Mouse (Mus musculus) neural tube, embryonic 13.5 days (tissue): ENCODE measurements around the gene Whamm. TPM values are rescaled to one million over a fixed set of nuclear protein-coding genes. Genes with fewer than 3 reads are reported as not detected.

Experiments used
- ATAC-seq: fragments of 200-750 bp; cut with Nextera tagmentation; 2 replicates; pipeline ENCODE4 v1.8.0; 2017; ENCODE audit warnings: low read depth, mild to moderate bottlenecking, moderate TSS enrichment, moderate library complexity
- H3K27ac ChIP-seq: fragments of 300-500 bp; sonication (generic); replicated peaks from 2 replicates; pipeline ENCODE4 v1.5.1; 2015; ENCODE audit warnings: moderate library complexity, mild to moderate bottlenecking, inconsistent platforms
- H3K27me3 ChIP-seq: fragments of 300-500 bp; sonication (generic); 2 replicates; pipeline ENCODE4 v1.6.1; 2015; ENCODE audit warnings: mild to moderate bottlenecking, inconsistent platforms
- H3K36me3 ChIP-seq: fragments of 300-500 bp; sonication (generic); 2 replicates; pipeline ENCODE4 v1.6.1; 2015; ENCODE audit warnings: mild to moderate bottlenecking, inconsistent platforms
- H3K4me1 ChIP-seq: fragments of 300-500 bp; sonication (generic); replicated peaks from 2 replicates; pipeline ENCODE4 v1.6.1; 2015; ENCODE audit warnings: inconsistent platforms
- H3K4me2 ChIP-seq: fragments of 300-500 bp; sonication (generic); 2 replicates; pipeline ENCODE4 v1.6.1; 2015; ENCODE audit warnings: inconsistent platforms, mild to moderate bottlenecking, moderate library complexity
- H3K4me3 ChIP-seq: fragments of 300-500 bp; sonication (generic); 2 replicates; pipeline ENCODE4 v1.5.1; 2015; ENCODE audit warnings: mild to moderate bottlenecking, inconsistent platforms
- H3K9ac ChIP-seq: fragments of 300-500 bp; sonication (generic); 2 replicates; pipeline ENCODE4 v1.6.1; 2015; ENCODE audit warnings: moderate library complexity, mild to moderate bottlenecking, inconsistent platforms
- H3K9me3 ChIP-seq: fragments of 300-500 bp; sonication (generic); 2 replicates; pipeline ENCODE4 v1.6.1; 2016; ENCODE audit warnings: inconsistent platforms
- WGBS: fragments of 180-500 bp; shearing (Covaris S2); methylation state at CpG from one replicate; pipeline ENCODE4 v1.1.7; 2015; 5-methylcytosine and 5-hydroxymethylcytosine counted together
- polyA plus RNA-seq: library from polyadenylated mRNA; unstranded; fragments of >200 nt; fragmentation: Nextera tagmentation; extraction: Ambion mirVana; gene quantifications from 2 replicates; pipeline ENCODE4 v1.2.1, GENCODE M21; 2015

Whamm gene
- polyA plus RNA-seq, 1 experiment from 2014 or later, result 7.1 TPM

DNA sequence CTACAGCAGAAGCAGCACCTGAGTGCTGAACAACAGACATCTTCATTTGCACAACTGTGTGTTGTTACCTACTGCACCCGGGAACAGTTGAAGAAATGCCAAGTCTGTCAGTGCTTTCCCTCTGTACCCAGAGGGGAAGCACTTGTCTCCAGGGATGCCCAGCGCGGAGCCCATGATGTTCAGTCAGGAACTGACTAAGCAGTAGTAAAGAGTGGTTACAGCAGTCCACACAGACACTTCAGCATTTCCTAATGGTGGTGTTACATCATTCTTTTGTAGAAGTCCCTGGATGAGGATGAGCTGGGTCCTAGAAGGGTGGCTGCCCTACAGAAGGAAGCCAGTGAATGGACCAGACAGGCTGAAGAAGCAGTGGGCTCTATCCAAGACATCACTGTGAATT is 6.8 kb downstream of the Whamm start:
- WGBS, result 87% methylated on average over 3 of the region's 3 CpGs
- Histone ChIP-seq H3K9me3 (no peaks in the 10 kb centered on the region), H3K4me1 (peaks cover 8% of the 10 kb centered on the region), H3K4me3 (no peak overlapping the region), H3K4me2 (no peak overlapping the region), H3K27me3 (no peaks in the 10 kb centered on the region), H3K27ac (no peak overlapping the region), H3K36me3 (peaks cover 49% of the 10 kb centered on the region), H3K9ac (no peak overlapping the region)
- no peak for ATAC-seq

DNA sequence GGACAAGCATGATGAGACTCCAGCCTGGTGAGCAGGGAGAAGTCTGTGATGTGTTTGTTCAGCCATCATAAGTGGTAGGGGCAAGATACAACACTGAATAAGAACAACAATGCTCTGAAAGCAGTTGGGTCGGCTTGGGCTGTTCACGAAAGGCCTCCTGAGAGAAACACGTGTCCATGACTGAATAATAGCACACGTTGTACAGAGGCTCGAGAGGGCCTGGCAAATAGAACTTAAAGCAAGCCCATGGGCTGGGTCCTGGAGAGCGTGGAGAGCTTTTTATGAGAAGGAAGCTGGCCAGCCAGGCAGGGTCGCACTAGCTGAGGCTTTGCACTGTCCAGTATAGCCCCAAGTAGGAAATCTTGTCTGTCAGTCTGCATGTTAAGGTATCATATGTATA is 7.3 kb downstream of the Whamm start:
- H3K36me3 ChIP-seq, result peaks cover 49% of the 10 kb centered on the region
- no peak overlapping the region for H3K27ac ChIP-seq
- no peak overlapping the region for H3K4me3 ChIP-seq
- ATAC-seq, result no peak
- H3K27me3 ChIP-seq, result no peaks in the 10 kb centered on the region
- no peak overlapping the region for H3K4me2 ChIP-seq
- peaks cover 3% of the 10 kb centered on the region for H3K4me1 ChIP-seq
- H3K9ac ChIP-seq, result no peak overlapping the region
- WGBS, result 88% methylated on average over 7 of the region's 7 CpGs
- H3K9me3 ChIP-seq, result no peaks in the 10 kb centered on the region

DNA sequence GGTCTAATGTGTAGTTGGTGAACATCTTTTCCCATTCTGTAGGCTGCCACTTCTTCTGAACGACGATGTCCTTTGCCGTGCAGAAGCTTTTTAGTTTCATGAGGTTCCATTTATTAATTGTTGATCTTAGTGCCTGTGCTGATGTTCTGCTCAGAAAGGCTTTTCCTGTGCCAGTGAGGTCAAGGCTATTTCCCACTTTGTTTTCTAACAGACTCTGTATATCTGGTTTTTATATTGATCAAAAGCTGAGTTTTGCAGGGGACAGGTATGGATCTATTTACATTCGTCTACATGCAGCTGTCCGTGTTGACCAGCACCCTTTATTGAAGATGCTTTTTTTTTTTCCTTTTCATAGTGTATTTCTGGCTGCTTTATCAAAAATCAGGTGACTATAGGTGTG is 8.2 kb downstream of the Whamm start:
- ATAC-seq, result no peak
- Histone ChIP-seq H3K9me3 (no peaks in the 10 kb centered on the region), H3K27me3 (no peaks in the 10 kb centered on the region), H3K4me2 (no peak overlapping the region), H3K4me3 (no peak overlapping the region), H3K36me3 (peaks cover 50% of the 10 kb centered on the region), H3K4me1 (no peaks in the 10 kb centered on the region), H3K27ac (no peak overlapping the region), H3K9ac (no peak overlapping the region)
- 93% methylated on average over 5 of the region's 5 CpGs for WGBS

DNA sequence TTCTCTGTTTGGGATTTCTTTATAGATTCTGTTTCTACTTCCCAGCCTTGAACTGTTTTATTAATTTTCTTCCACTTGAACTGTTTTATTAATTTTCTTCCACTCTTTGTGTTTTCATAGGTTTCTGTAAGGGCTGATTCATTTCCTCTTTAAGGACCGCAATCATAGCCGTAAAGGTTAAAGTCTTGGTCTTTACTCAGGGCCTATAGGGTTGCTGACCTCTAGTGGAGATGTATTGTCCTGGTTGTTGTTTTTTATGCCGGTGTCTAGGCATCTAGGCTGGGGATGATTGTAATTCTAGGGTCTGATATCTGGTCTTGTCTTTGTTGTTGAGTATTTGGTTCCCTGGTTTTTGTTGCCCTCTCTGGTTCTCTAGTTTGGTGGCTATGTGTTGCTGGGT is 12.4 kb downstream of the Whamm start:
- H3K4me1 ChIP-seq, result no peaks in the 10 kb centered on the region
- ATAC-seq, result no peak
- no peaks in the 10 kb centered on the region for H3K9me3 ChIP-seq
- WGBS, result 65% methylated on average over 3 of the region's 3 CpGs
- H3K36me3 ChIP-seq, result peaks cover 52% of the 10 kb centered on the region
- H3K9ac ChIP-seq, result no peak overlapping the region
- H3K27me3 ChIP-seq, result no peaks in the 10 kb centered on the region
- H3K4me2 ChIP-seq, result no peak overlapping the region
- no peak overlapping the region for H3K27ac ChIP-seq
- no peak overlapping the region for H3K4me3 ChIP-seq

DNA sequence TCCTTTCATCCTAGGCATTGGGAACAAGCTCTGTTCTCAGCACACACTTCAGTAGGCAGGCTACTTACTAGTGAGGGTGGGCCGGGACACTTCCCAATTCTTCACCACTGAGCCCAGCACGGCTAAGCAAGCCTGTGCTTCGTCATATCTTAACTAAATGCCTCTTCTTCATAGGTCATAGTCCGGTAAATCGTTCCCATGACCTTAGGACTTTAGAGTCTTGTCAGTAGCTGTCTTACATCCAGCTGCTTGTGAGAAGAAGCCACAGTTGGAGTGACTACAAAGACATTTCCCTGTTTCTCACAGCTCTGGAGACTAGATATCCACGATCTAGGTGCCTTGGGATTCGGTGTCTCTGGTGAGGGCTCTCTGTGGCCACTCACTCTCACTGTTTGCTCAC is 14.3 kb downstream of the Whamm start:
- H3K9ac ChIP-seq, result no peak overlapping the region
- WGBS, result 94% methylated on average over 7 of the region's 7 CpGs
- ATAC-seq, result no peak
- H3K4me1 ChIP-seq, result no peaks in the 10 kb centered on the region
- H3K27me3 ChIP-seq, result no peaks in the 10 kb centered on the region
- H3K27ac ChIP-seq, result no peak overlapping the region
- H3K4me3 ChIP-seq, result no peak overlapping the region
- H3K4me2 ChIP-seq, result no peak overlapping the region
- no peaks in the 10 kb centered on the region for H3K9me3 ChIP-seq
- H3K36me3 ChIP-seq, result peaks cover 48% of the 10 kb centered on the region

DNA sequence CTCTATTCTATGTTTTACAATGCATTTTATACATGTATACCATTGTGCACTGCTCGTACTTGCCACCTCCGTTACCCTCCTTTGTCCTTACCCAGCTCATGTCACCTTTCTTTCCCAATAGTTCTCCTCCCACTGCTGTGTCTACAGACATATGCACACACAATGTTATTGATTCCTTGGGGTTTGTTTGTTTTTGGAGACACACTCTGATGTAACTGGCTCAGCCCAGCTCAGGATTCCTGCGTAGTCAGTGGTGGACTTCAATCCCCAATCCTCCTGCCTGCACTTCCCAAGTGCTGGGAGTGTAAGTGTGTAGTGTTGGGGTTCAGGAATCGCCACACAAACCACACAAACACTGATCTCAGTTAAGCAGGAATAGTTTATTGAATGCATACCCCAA is 16.2 kb downstream of the Whamm start:
- no peak overlapping the region for H3K9ac ChIP-seq
- H3K4me3 ChIP-seq, result no peak overlapping the region
- H3K9me3 ChIP-seq, result no peaks in the 10 kb centered on the region
- WGBS, result 87% methylated on average over 4 of the region's 4 CpGs
- no peaks in the 10 kb centered on the region for H3K4me1 ChIP-seq
- peaks cover 68% of the 10 kb centered on the region for H3K36me3 ChIP-seq
- H3K27ac ChIP-seq, result no peak overlapping the region
- ATAC-seq, result no peak
- no peak overlapping the region for H3K4me2 ChIP-seq
- H3K27me3 ChIP-seq, result no peaks in the 10 kb centered on the region

DNA sequence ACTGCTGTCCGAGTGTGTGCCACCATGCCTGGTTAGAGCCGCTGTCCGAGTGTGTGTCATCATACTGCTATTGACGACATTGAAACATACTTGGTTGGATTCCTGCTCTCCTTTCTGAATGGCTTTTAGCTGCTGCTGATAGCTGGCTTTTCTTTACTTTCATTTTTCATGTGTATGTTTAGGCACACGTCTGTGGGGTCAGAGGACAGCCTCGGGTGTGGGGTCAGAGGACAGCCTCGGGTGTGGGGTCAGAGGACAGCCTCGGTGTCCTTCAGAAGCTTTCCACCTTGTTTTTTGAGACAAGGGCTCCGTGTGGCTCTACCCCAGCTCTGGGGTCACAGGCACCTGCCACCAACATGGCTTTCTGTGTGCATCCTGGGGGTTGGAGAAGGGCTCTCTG is 21.6 kb downstream of the Whamm start:
- no peak overlapping the region for H3K4me2 ChIP-seq
- H3K27ac ChIP-seq, result no peak overlapping the region
- no peaks in the 10 kb centered on the region for H3K4me1 ChIP-seq
- no peak for ATAC-seq
- no peak overlapping the region for H3K9ac ChIP-seq
- H3K9me3 ChIP-seq, result no peaks in the 10 kb centered on the region
- no peaks in the 10 kb centered on the region for H3K27me3 ChIP-seq
- 90% methylated on average over 9 of the region's 9 CpGs for WGBS
- no peak overlapping the region for H3K4me3 ChIP-seq
- H3K36me3 ChIP-seq, result peaks cover 90% of the 10 kb centered on the region

DNA sequence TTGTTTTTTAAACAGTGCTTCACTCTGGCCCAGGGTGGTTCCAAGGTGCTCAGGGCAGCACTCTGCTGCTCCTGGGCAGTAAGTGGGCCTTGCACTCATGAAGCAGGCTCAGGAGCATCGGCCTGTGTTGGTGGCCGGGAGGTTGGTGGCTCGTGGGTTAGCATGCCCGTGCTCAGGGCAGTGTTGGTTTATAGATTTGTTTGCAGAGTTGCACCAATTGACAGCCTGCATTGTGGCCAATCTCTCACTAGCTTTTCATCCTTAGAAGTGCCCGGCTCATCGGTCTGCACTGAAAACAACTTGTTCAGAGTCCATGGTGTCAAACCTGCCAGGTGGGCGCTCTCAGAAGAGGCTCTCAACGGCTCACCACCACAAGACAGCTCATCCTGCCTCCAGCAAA is 22.3 kb downstream of the Whamm start:
- ATAC-seq, result no peak
- 94% methylated on average over 8 of the region's 8 CpGs for WGBS
- H3K4me2 ChIP-seq, result no peak overlapping the region

DNA sequence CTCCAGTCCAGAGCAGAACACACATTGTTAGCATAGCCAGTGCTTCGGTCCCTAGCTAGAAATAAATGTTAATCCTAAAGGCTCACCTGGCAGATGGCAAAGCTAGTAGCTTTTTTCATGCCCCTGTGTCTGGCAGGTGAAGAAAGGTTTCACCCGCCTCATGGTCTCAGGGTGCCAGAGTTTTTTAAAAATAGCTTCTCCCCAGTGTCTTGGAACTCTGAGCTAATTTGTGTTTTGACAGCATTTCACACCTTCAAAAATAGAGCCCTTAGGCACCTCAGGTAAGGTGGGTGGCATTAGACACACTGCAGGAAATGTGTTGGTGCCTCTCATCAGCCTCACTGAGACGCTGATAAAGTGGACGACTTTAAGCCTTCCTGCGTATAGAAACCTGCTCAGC is 24.0 kb downstream of the Whamm start:
- peaks cover 87% of the 10 kb centered on the region for H3K36me3 ChIP-seq
- H3K4me1 ChIP-seq, result no peaks in the 10 kb centered on the region
- no peaks in the 10 kb centered on the region for H3K9me3 ChIP-seq
- H3K27me3 ChIP-seq, result no peaks in the 10 kb centered on the region
- no peak overlapping the region for H3K9ac ChIP-seq
- ATAC-seq, result no peak
- H3K4me2 ChIP-seq, result no peak overlapping the region
- H3K4me3 ChIP-seq, result no peak overlapping the region
- no peak overlapping the region for H3K27ac ChIP-seq
- 90% methylated on average over 5 of the region's 5 CpGs for WGBS

More for the DNA sequence above, 22.3 kb downstream of the Whamm start:
- H3K27me3 ChIP-seq, result no peaks in the 10 kb centered on the region
- H3K27ac ChIP-seq, result no peak overlapping the region
- H3K9ac ChIP-seq, result no peak overlapping the region
- peaks cover 93% of the 10 kb centered on the region for H3K36me3 ChIP-seq
- no peaks in the 10 kb centered on the region for H3K4me1 ChIP-seq
- H3K9me3 ChIP-seq, result no peaks in the 10 kb centered on the region
- no peak overlapping the region for H3K4me3 ChIP-seq

DNA sequence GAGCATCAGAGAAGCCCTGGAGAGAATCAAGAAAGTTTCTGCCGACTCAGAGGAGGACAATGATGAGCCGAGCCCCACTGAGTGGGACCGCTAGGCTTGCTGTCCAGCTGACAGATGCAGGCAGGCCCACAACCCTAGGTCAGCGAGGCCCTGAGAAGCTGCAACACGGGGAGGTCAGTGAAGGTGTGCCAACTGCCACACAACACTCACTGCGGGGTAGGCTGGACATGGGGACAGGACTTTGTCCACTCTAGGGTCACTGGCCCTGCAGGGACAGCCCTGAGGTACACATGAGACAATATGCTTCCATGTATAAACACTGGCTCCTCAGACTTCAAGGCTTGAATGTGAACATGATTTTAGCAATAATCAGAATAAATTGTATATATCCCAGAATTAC is 25.0 kb downstream of the Whamm start:
- WGBS, result 93% methylated on average over 6 of the region's 6 CpGs
- Histone ChIP-seq H3K36me3 (peaks cover 77% of the 10 kb centered on the region), H3K27ac (no peak overlapping the region), H3K4me2 (no peak overlapping the region), H3K27me3 (no peaks in the 10 kb centered on the region), H3K9me3 (no peaks in the 10 kb centered on the region), H3K4me3 (no peak overlapping the region), H3K4me1 (no peaks in the 10 kb centered on the region), H3K9ac (no peak overlapping the region)
- ATAC-seq, result no peak

DNA sequence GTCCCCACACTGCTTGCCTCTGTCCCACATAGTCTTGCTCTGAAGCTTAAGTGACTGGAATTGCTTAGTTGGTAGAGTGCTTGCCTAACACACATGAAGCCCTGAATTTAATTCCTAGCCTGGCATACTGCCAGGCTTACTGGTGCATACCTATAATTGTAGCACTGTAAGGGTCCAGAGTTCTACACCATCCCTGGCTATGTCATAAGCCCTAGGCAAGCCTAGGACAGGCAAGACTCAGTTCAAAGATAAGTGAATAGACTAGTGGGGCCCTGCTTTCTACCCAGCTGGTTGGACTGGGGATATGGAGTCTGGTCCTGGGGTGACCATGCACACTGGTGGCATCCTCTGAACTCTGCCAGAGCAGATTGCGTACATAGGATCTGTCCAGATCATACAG is 26.6 kb downstream of the Whamm start:
- H3K9me3 ChIP-seq, result no peaks in the 10 kb centered on the region
- no peaks in the 10 kb centered on the region for H3K27me3 ChIP-seq
- H3K4me1 ChIP-seq, result no peaks in the 10 kb centered on the region
- 89% methylated on average over 1 of the region's 1 CpGs for WGBS
- no peak for ATAC-seq
- H3K36me3 ChIP-seq, result peaks cover 61% of the 10 kb centered on the region
- H3K4me3 ChIP-seq, result no peak overlapping the region
- H3K9ac ChIP-seq, result no peak overlapping the region
- no peak overlapping the region for H3K4me2 ChIP-seq
- H3K27ac ChIP-seq, result no peak overlapping the region

DNA sequence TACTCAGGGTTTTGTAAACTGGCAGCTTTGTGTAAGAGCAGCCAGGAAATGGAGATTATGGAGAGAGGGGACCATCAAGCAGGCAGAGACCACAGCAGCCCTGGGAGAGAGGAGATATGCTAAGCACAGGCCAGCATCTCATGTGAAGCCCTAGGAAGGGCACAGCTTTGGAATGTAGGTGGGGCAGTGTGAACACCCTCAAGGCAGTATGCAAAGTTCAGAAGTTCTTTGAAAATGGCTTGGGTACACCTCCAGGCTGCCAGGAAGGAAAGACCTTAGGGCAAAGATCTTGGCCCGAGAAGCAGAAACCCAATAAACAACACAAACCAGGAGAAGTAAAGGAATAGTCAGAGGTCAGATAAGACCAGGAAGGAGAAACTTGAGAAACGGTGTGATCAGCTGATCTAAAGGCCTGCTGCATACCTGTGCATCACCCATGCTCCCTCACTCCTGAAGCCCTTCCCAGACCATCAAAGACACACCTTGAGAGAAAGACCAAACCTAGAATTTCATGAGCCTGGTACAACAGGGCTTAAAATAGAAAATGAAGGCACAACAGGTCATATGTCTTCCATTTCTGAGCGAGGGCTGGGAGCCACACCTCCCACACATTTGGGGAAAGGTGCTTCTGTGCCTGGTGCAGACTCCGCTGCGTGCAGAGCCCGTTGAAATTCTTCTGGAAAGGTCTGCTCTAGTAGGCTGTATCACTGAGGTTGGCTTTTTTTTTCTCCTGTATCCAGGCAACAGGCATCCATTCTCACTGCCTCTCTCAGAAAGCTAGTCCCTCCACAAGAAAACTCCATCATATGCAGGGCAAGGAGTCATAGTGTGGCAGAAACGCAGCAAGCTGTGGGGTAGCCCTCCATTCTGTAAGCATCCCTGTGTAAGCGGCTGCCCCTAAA is 28.6 kb downstream of the Whamm start:
- H3K9me3 ChIP-seq, result no peaks in the 10 kb centered on the region
- no peak overlapping the region for H3K4me2 ChIP-seq
- 87% methylated on average over 8 of the region's 8 CpGs for WGBS
- H3K27me3 ChIP-seq, result no peaks in the 10 kb centered on the region
- ATAC-seq, result no peak
- H3K9ac ChIP-seq, result no peak overlapping the region
- H3K4me1 ChIP-seq, result no peaks in the 10 kb centered on the region
- peaks cover 42% of the 10 kb centered on the region for H3K36me3 ChIP-seq
- no peak overlapping the region for H3K27ac ChIP-seq
- no peak overlapping the region for H3K4me3 ChIP-seq

DNA sequence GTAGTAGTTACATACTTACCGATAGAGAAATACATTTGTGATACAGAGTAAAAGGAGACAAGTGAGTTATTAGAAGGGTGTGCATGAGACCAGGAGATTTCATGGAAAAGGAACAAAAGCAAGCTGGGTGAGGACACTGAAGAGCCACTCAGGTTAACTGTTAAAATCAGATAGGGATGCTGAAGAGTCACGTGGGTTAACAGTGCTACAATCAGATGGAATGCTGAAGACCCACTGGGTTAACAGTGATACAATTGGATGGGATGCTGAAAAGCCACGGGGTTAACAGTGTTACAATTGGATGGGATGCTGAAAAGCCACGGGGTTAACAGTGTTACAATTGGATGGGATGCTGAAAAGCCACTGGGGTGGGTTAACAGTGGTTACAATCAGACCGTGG is 33.9 kb downstream of the Whamm start:
- Histone ChIP-seq H3K27me3 (no peaks in the 10 kb centered on the region), H3K9me3 (no peaks in the 10 kb centered on the region), H3K27ac (no peak overlapping the region), H3K36me3 (peaks cover 10% of the 10 kb centered on the region; the same call in 1 of the 2 replicates), H3K4me2 (no peak overlapping the region), H3K9ac (no peak overlapping the region), H3K4me1 (no peaks in the 10 kb centered on the region), H3K4me3 (no peak overlapping the region)
- no peak for ATAC-seq
- WGBS, result 84% methylated on average over 5 of the region's 5 CpGs
